Mouse (Mus musculus) CD4-positive, CD25-positive, alpha-beta regulatory T cell, adult 9 weeks (primary cell): ENCODE results near the gene Mospd3. TPM values are rescaled to one million over a fixed set of nuclear protein-coding genes. Genes with fewer than 3 reads are reported as not detected.

Experiments used
- polyA plus RNA-seq: library from polyadenylated mRNA; unstranded; fragments of 100-300 nt; shearing (Covaris generic); gene quantifications from one replicate; pipeline ENCODE4 v1.2.1, GENCODE M21; 2017

Gene Mospd3
- polyA plus RNA-seq, result 104 TPM

GRCm38 (mm10) chr5:137600619-137601364 is at the start of gene Mospd3:
Gene Mospd3, minus strand, starts transcription at chr5:137601058.

GRCm38 (mm10) chr5:137645652-137646091 is 44.8 kb upstream of the Mospd3 start, which contains the start of gene Irs3:
Gene Irs3, minus strand, starts transcription at chr5:137645714.

DNA sequence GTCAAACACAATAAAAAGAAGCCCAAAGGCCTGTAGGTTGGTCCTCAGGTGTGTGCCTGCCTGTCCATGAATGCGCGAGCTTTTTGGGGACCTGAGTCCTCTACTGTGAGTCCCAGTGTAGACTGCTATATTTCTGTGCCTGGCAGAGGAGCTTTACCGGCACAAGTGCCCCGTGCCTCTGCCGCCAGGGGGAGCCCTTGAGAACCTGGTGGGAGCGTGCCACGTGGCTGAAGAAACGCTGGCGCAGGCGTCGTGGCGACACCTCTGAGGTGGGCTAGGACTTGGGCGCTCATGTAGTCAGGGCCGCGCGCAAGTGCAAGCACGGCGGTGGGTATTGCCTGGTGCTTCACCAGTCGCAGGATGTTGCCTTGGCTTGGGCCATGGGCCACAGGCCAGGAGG is 40.2 kb upstream of the Mospd3 start, which contains the start of gene Sap25:
Gene Sap25, plus strand, starts transcription at position 281 of the 400 bp plus-strand sequence.

GRCm38 (mm10) chr5:137628498-137629305 is 27.8 kb upstream of the Mospd3 start, which contains the start of the genes Fbxo24, Lrch4 and Gm20605:
Gene Fbxo24, minus strand, starts transcription at chr5:137629002.
Gene Lrch4, plus strand, starts transcription at chr5:137629121.
Gene Gm20605, plus strand, starts transcription at chr5:137629175.

DNA sequence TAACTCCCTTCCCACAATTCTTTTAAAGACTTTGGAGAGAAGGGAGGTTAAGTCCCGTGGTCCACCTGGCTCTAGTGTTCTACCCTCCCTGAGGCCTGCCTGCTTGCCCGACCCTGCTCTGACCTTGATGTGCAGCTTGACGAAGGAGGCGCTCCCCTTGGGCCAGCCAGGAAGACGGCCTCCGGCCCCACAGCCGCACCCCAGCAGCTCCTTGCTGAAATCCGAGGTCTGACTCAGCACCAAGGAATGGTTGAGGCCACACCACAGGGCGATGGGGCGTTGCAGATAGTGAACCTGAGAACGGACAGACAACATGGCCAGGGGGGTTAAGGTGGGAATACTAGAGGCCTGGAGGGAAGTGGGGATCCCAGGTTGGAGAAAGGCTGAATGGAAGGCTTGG is 12.7 kb upstream of the Mospd3 start, which contains the start of gene Pcolce:
Gene Pcolce, minus strand, starts transcription at position 235 of the 400 bp plus-strand sequence.

GRCm38 (mm10) chr5:137569665-137570064 is 31.2 kb downstream of the Mospd3 start, which contains the start of gene Tfr2:
Gene Tfr2, plus strand, starts transcription at chr5:137569840.

GRCm38 (mm10) chr5:137553411-137553837 is 47.4 kb downstream of the Mospd3 start, which contains the start of gene Actl6b:
Gene Actl6b, plus strand, starts transcription at chr5:137553517.

Other genes with a start within 250 kb of the Mospd3 start
- gene Zan, start 124.0 kb downstream of the Mospd3 start, polyA plus RNA-seq, result 0.31 TPM
- gene Pop7, start 98.5 kb downstream of the Mospd3 start, polyA plus RNA-seq, result 55.9 TPM
- 4.2 TPM for gene Gigyf1, start 82.5 kb downstream of the Mospd3 start, polyA plus RNA-seq
- gene Epo, start 67.8 kb downstream of the Mospd3 start, polyA plus RNA-seq, result not detected
- gene Gnb2, start 67.5 kb downstream of the Mospd3 start, polyA plus RNA-seq, result 123 TPM
- not detected for gene Actl6b, start 47.5 kb downstream of the Mospd3 start, polyA plus RNA-seq
- gene Tfr2, start 31.2 kb downstream of the Mospd3 start, polyA plus RNA-seq, result 0.87 TPM
- 1.0 TPM for gene Pcolce, start 12.7 kb upstream of the Mospd3 start, polyA plus RNA-seq
- 0.86 TPM for gene Fbxo24, start 27.9 kb upstream of the Mospd3 start, polyA plus RNA-seq
- 327 TPM for gene Lrch4, start 28.1 kb upstream of the Mospd3 start, polyA plus RNA-seq
- gene Gm20605, start 28.1 kb upstream of the Mospd3 start, polyA plus RNA-seq, result 87.2 TPM
- 141 TPM for gene Sap25, start 40.3 kb upstream of the Mospd3 start, polyA plus RNA-seq
- not detected for gene Irs3, start 44.7 kb upstream of the Mospd3 start, polyA plus RNA-seq
- 21.6 TPM for gene Agfg2, start 83.7 kb upstream of the Mospd3 start, polyA plus RNA-seq
- gene Nyap1, start 140.5 kb upstream of the Mospd3 start, polyA plus RNA-seq, result 0.98 TPM
- gene Tsc22d4, start 144.7 kb upstream of the Mospd3 start, polyA plus RNA-seq, result 441 TPM
- gene Ppp1r35, start 177.8 kb upstream of the Mospd3 start, polyA plus RNA-seq, result 21.1 TPM
- gene Mepce, start 186.6 kb upstream of the Mospd3 start, polyA plus RNA-seq, result 19.8 TPM
- 13.7 TPM for gene Zcwpw1, start 186.7 kb upstream of the Mospd3 start, polyA plus RNA-seq
- gene Pilra, start 235.2 kb upstream of the Mospd3 start, polyA plus RNA-seq, result 1.3 TPM